Mouse (Mus musculus) heart, embryonic 16.5 days (tissue): Measurements from ENCODE around the gene Rcan1. TPM values are rescaled to one million over a fixed set of nuclear protein-coding genes. Genes with fewer than 3 reads are reported as not detected.

Source experiments
- ATAC-seq: fragments of 200-750 bp; cut with Nextera tagmentation; replicated peaks from 2 replicates; pipeline ENCODE4 v1.8.0; 2017; ENCODE audit warnings: moderate number of reproducible peaks; ENCODE audit not compliant: insufficient read depth, low FRiP score; ENCODE audit errors: extremely low read depth
- H3K27ac ChIP-seq: fragments of 300-500 bp; sonication (generic); 2 replicates; pipeline ENCODE4 v1.5.1; 2014; ENCODE audit warnings: mild to moderate bottlenecking, low read length, control low read depth, moderate library complexity
- H3K27me3 ChIP-seq: fragments of 300-500 bp; sonication (generic); 2 replicates; pipeline ENCODE4 v1.6.1; 2014; ENCODE audit warnings: low read length, mixed read lengths; ENCODE audit not compliant: control insufficient read depth, insufficient read depth
- H3K36me3 ChIP-seq: fragments of 300-500 bp; sonication (generic); 2 replicates; pipeline ENCODE4 v1.6.1; 2014; ENCODE audit not compliant: control insufficient read depth, insufficient read depth
- H3K4me1 ChIP-seq: fragments of 300-500 bp; sonication (generic); 2 replicates; pipeline ENCODE4 v1.6.1; 2014; ENCODE audit warnings: low read length, mixed read lengths; ENCODE audit not compliant: control insufficient read depth, insufficient read depth
- H3K4me2 ChIP-seq: fragments of 300-500 bp; sonication (generic); 2 replicates; pipeline ENCODE4 v1.6.1; 2014; ENCODE audit warnings: low read depth, mild to moderate bottlenecking, control low read depth, low read length
- H3K4me3 ChIP-seq: fragments of 300-500 bp; sonication (generic); 2 replicates; pipeline ENCODE4 v1.5.1; 2014; ENCODE audit warnings: mild to moderate bottlenecking, control low read depth, low read length
- H3K9ac ChIP-seq: fragments of 300-500 bp; sonication (generic); 2 replicates; pipeline ENCODE4 v1.6.1; 2014; ENCODE audit warnings: low read length, control low read depth
- H3K9me3 ChIP-seq: fragments of 300-500 bp; sonication (generic); replicated peaks from 2 replicates; pipeline ENCODE4 v1.6.1; 2016; ENCODE audit warnings: low read length; ENCODE audit not compliant: control insufficient read depth
- WGBS: fragments of 180-500 bp; shearing (Covaris S2); extraction: QIAGEN DNeasy Blood & Tissue Kit; methylation state at CpG from one replicate; pipeline ENCODE4 v1.1.7; 2014; 5-methylcytosine and 5-hydroxymethylcytosine counted together
- polyA plus RNA-seq: library from polyadenylated mRNA; unstranded; fragments of >200 nt; fragmentation: Nextera tagmentation; extraction: Ambion mirVana; gene quantifications from 2 replicates; pipeline ENCODE4 v1.2.1, GENCODE M21; 2015

Gene Rcan1
- polyA plus RNA-seq, 1 experiment from 2014 or later: 80.7 TPM

GRCm38 (mm10) chr16:92360711-92361110, 110.0 kb downstream of the Rcan1 start:
- 69% methylated on average over 7 of the region's 7 CpGs for WGBS
- Histone ChIP-seq H3K9ac (no peak overlapping the region), H3K4me1 (peaks cover 32% of the 10 kb centered on the region), H3K4me2 (no peak overlapping the region), H3K27ac (no peak overlapping the region), H3K27me3 (peaks cover 3% of the 10 kb centered on the region; the same call in 1 of the 2 replicates), H3K4me3 (no peak overlapping the region), H3K36me3 (no peaks in the 10 kb centered on the region), H3K9me3 (no peaks in the 10 kb centered on the region)
- ATAC-seq: no peak

GRCm38 (mm10) chr16:92359229-92359628, 111.4 kb downstream of the Rcan1 start, which contains the start of gene Kcne1:
Gene Kcne1 (minus strand): TSS chr16:92359468.
- Histone ChIP-seq H3K9me3 (no peaks in the 10 kb centered on the region), H3K27ac (peak within 1 kb of the TSS; percentile 74)

GRCm38 (mm10) chr16:92358734-92359133, 111.9 kb downstream of the Rcan1 start:
- peak overlapping the region; percentile 76 for H3K9ac ChIP-seq
- H3K9me3 ChIP-seq: no peaks in the 10 kb centered on the region
- no peaks in the 10 kb centered on the region for H3K36me3 ChIP-seq
- peak overlapping the region; percentile 74 for H3K27ac ChIP-seq
- peak overlapping the region; percentile 48 for H3K4me3 ChIP-seq
- peaks cover 45% of the 10 kb centered on the region for H3K4me1 ChIP-seq
- peak; percentile 65 for ATAC-seq
- WGBS: 19% methylated on average over 9 of the region's 9 CpGs
- H3K27me3 ChIP-seq: peaks cover 3% of the 10 kb centered on the region; the same call in 1 of the 2 replicates
- H3K4me2 ChIP-seq: peak overlapping the region; percentile 66

More at GRCm38 (mm10) chr16:92359229-92359628, 111.4 kb downstream of the Rcan1 start, which contains the start of gene Kcne1:
- Histone ChIP-seq H3K27me3 (peaks cover 3% of the 10 kb centered on the region; the same call in 1 of the 2 replicates), H3K9ac (peak within 1 kb of the TSS; percentile 76), H3K4me1 (peaks cover 45% of the 10 kb centered on the region), H3K4me3 (peak within 1 kb of the TSS; percentile 48), H3K36me3 (no peaks in the 10 kb centered on the region), H3K4me2 (peak within 1 kb of the TSS; percentile 66)
- no peak for ATAC-seq
- 39% methylated on average over 9 of the region's 9 CpGs for WGBS

DNA sequence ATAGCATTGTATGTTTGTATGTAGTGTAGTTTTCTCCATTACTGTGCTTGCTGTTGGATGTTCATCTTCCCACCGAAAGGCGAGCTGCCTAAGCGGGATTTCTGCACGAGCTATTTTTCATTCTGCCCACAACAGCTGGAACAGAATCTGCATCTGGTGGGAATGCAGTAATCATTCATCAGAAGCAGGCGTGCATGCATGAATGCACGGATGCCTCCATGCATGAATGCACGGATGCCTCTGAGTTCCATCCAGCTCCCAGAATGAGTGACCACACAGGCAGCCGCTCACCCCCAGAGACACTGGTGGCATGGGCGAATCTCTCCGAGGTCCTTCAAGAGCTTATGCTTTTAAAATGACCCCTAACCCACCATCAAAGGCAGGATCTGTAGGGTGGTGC, 113.1 kb downstream of the Rcan1 start:
- H3K9ac ChIP-seq: peak overlapping the region; percentile 41
- H3K9me3 ChIP-seq: no peaks in the 10 kb centered on the region
- H3K4me3 ChIP-seq: peak overlapping the region; percentile 48
- 81% methylated on average over 10 of the region's 10 CpGs for WGBS
- peaks cover 3% of the 10 kb centered on the region; the same call in 1 of the 2 replicates for H3K27me3 ChIP-seq
- no peak for ATAC-seq
- peak overlapping the region; percentile 91 for H3K27ac ChIP-seq
- H3K4me2 ChIP-seq: peak overlapping the region; percentile 66
- H3K4me1 ChIP-seq: peaks cover 45% of the 10 kb centered on the region
- no peaks in the 10 kb centered on the region for H3K36me3 ChIP-seq

GRCm38 (mm10) chr16:92357023-92357422, 113.6 kb downstream of the Rcan1 start:
- Histone ChIP-seq H3K9ac (peak overlapping the region; percentile 69), H3K27ac (peak overlapping the region; percentile 91), H3K36me3 (no peaks in the 10 kb centered on the region), H3K9me3 (no peaks in the 10 kb centered on the region), H3K27me3 (peaks cover 3% of the 10 kb centered on the region; the same call in 1 of the 2 replicates), H3K4me3 (peak overlapping the region; percentile 5; the same call in 1 of the 2 replicates), H3K4me1 (peaks cover 45% of the 10 kb centered on the region), H3K4me2 (peak overlapping the region; percentile 66)
- 48% methylated on average over 9 of the region's 9 CpGs for WGBS
- peak; percentile 43 for ATAC-seq

DNA sequence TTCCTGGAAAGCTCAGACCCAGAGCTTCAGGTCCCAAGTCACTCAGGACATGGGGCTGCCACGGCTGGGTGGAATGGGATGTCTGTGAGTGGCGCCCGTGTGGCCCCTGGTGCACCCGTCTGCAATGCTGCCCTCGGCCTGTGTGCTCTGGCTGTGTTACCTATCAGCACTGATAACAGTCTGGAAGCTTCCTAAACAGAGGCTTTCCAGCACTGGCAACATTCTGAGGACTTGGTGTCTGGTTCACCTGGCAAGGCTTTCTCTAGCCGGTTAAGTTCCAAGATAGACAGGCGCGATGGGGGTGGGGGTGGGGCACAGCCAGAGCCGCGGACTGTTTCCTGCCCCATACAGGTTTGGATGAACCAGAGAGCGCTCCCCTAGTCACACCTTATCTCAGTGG, 114.7 kb downstream of the Rcan1 start:
- H3K9ac ChIP-seq: peak overlapping the region; percentile 69

DNA sequence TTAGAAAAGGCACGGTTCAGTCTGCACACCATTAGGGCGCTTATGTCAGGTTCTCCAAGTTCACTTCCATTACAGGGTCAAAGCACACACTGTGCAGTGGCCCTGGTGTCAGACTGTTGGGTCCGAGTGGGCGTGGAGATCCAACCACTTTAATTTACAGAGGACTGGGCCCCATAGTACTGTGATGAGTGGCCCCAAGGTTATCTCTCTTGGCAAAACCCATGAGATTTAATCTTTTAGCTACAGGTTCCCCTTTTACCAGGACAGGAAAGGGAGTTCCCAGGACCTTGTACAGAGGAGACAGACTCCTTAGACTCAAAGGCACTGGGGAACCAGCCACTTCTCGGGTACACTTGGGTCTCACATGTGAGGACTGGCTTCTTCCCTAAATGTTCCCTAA, 115.3 kb downstream of the Rcan1 start:
- Histone ChIP-seq H3K4me2 (no peak overlapping the region), H3K27ac (peak overlapping the region; percentile 91), H3K9me3 (no peaks in the 10 kb centered on the region), H3K9ac (peak overlapping the region; percentile 69), H3K4me1 (peaks cover 45% of the 10 kb centered on the region), H3K36me3 (no peaks in the 10 kb centered on the region), H3K27me3 (no peaks in the 10 kb centered on the region; the same call in 1 of the 2 replicates), H3K4me3 (no peak overlapping the region)
- 59% methylated on average over 5 of the region's 5 CpGs for WGBS
- ATAC-seq: no peak

More for the DNA sequence above, 114.7 kb downstream of the Rcan1 start:
- WGBS: 34% methylated on average over 11 of the region's 11 CpGs
- Histone ChIP-seq H3K27ac (peak overlapping the region; percentile 91), H3K4me2 (peak overlapping the region; percentile 66), H3K4me3 (0 out of 2 replicates have a peak overlapping the region, but pooled peaks have one; percentile 5), H3K9me3 (no peaks in the 10 kb centered on the region), H3K36me3 (no peaks in the 10 kb centered on the region), H3K27me3 (no peaks in the 10 kb centered on the region; the same call in 1 of the 2 replicates), H3K4me1 (peaks cover 45% of the 10 kb centered on the region)
- ATAC-seq: no peak

DNA sequence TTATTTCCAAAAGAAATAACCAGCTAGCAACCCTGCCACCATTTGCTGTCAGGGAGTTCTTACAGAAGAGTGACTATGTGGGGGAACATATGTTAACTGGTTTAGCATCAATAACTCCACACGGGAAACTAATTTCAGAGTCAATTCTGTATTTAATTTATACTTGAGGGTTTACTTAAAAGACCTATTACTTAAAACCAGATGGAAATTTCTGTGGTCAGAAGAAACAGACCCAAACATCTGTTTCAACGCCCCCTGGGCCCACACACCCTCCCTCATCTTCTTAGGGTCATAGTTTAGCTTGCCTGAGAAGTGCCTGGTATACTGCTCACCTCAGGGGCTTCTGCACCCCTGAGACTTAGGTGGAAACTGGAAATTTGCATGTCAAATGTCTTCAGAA, 116.8 kb downstream of the Rcan1 start:
- Histone ChIP-seq H3K9me3 (no peaks in the 10 kb centered on the region), H3K36me3 (no peaks in the 10 kb centered on the region), H3K4me1 (peaks cover 42% of the 10 kb centered on the region), H3K27ac (no peak overlapping the region), H3K27me3 (no peaks in the 10 kb centered on the region; the same call in 1 of the 2 replicates), H3K4me3 (no peak overlapping the region), H3K9ac (no peak overlapping the region), H3K4me2 (no peak overlapping the region)
- ATAC-seq: no peak
- WGBS: 70% methylated on average over 2 of the region's 2 CpGs

GRCm38 (mm10) chr16:92353295-92353694, 117.4 kb downstream of the Rcan1 start:
- Histone ChIP-seq H3K27ac (no peak overlapping the region), H3K9ac (no peak overlapping the region), H3K4me1 (peaks cover 40% of the 10 kb centered on the region), H3K4me2 (no peak overlapping the region), H3K36me3 (no peaks in the 10 kb centered on the region), H3K27me3 (no peaks in the 10 kb centered on the region; the same call in 1 of the 2 replicates), H3K4me3 (no peak overlapping the region), H3K9me3 (no peaks in the 10 kb centered on the region)
- 90% methylated on average over 12 of the region's 12 CpGs for WGBS
- ATAC-seq: no peak
